Mouse (Mus musculus) lung, postnatal 0 days (tissue): ENCODE results near the gene Arhgap9. TPM values are rescaled to one million over a fixed set of nuclear protein-coding genes. Genes with fewer than 3 reads are reported as not detected.

Source experiments
- ATAC-seq: fragments of 200-750 bp; cut with Nextera tagmentation; 2 replicates; pipeline ENCODE4 v1.8.0; 2017; ENCODE audit warnings: moderate library complexity
- DNase-seq: peaks from one replicate; pipeline ENCODE4 v3.0.0-alpha.2; 2016; ENCODE audit warnings: low spot score
- H3K27ac ChIP-seq: fragments of 300-500 bp; sonication (generic); 2 replicates; pipeline ENCODE4 v1.5.1; 2014; ENCODE audit warnings: antibody characterized with exemption, mild to moderate bottlenecking, low read length, mixed read lengths
- H3K27me3 ChIP-seq: fragments of 300-500 bp; sonication (generic); replicated peaks from 2 replicates; pipeline ENCODE4 v1.6.1; 2014; ENCODE audit warnings: low read length, mixed read lengths; ENCODE audit not compliant: insufficient read depth
- H3K36me3 ChIP-seq: fragments of 300-500 bp; sonication (generic); 2 replicates; pipeline ENCODE4 v1.6.1; 2014; ENCODE audit warnings: low read length, mixed read lengths; ENCODE audit not compliant: insufficient read depth
- H3K4me1 ChIP-seq: fragments of 300-500 bp; sonication (generic); 2 replicates; pipeline ENCODE4 v1.6.1; 2014; ENCODE audit warnings: antibody characterized with exemption, low read depth, low read length, mixed read lengths; ENCODE audit not compliant: insufficient read depth
- H3K4me2 ChIP-seq: fragments of 300-500 bp; sonication (generic); replicated peaks from 2 replicates; pipeline ENCODE4 v1.6.1; 2014; ENCODE audit warnings: low read depth, mild to moderate bottlenecking, low read length, moderate library complexity, mixed read lengths
- H3K4me3 ChIP-seq: fragments of 300-500 bp; sonication (generic); 2 replicates; pipeline ENCODE4 v1.5.1; 2014; ENCODE audit warnings: low read depth, low read length
- H3K9ac ChIP-seq: fragments of 300-500 bp; sonication (generic); replicated peaks from 2 replicates; pipeline ENCODE4 v1.6.1; 2014; ENCODE audit warnings: low read depth, mild to moderate bottlenecking
- H3K9me3 ChIP-seq: fragments of 300-500 bp; sonication (generic); 2 replicates; pipeline ENCODE4 v1.6.1; 2016; ENCODE audit warnings: low read length, mixed read lengths
- CTCF ChIP-seq: IDR thresholded peaks from 2 replicates; pipeline ENCODE4 v1.5.1; 2016; ENCODE audit warnings: antibody characterized with exemption, mild to moderate bottlenecking
- EP300 ChIP-seq: IDR thresholded peaks from 2 replicates; pipeline ENCODE4 v1.6.1; 2016; ENCODE audit warnings: antibody characterized with exemption, mild to moderate bottlenecking, control low read depth
- WGBS: fragments of 180-500 bp; shearing (Covaris S2); extraction: QIAGEN DNeasy Blood & Tissue Kit; methylation state at CpG from one replicate; pipeline ENCODE4 v1.1.7; 2014; 5-methylcytosine and 5-hydroxymethylcytosine counted together
- polyA plus RNA-seq: library from polyadenylated mRNA; unstranded; fragments of >200 nt; fragmentation: Nextera tagmentation; extraction: Ambion mirVana; gene quantifications from 2 replicates; pipeline ENCODE4 v1.2.1, GENCODE M21; 2015

The Arhgap9 gene
- polyA plus RNA-seq, 1 experiment from 2014 or later: 8.5 TPM

GRCm38 (mm10) chr10:127327461-127328145 is 5.8 kb downstream of the Arhgap9 start:
- no peak for DNase-seq
- H3K4me1 ChIP-seq: peaks cover 8% of the 10 kb centered on the region
- no peak overlapping the region for H3K4me2 ChIP-seq
- H3K27ac ChIP-seq: no peak overlapping the region
- TF ChIP-seq EP300: no peak
- no peak for TF ChIP-seq CTCF
- 43% methylated on average over 18 of the region's 18 CpGs for WGBS
- no peak overlapping the region for H3K4me3 ChIP-seq
- no peak for ATAC-seq
- H3K27me3 ChIP-seq: peaks cover 56% of the 10 kb centered on the region
- H3K36me3 ChIP-seq: no peaks in the 10 kb centered on the region
- no peaks in the 10 kb centered on the region for H3K9me3 ChIP-seq
- H3K9ac ChIP-seq: no peak overlapping the region

GRCm38 (mm10) chr10:127330212-127330611 is 8.4 kb downstream of the Arhgap9 start:
- H3K9ac ChIP-seq: no peak overlapping the region
- H3K9me3 ChIP-seq: no peaks in the 10 kb centered on the region
- DNase-seq: no peak
- H3K36me3 ChIP-seq: no peaks in the 10 kb centered on the region
- ATAC-seq: no peak
- no peak overlapping the region for H3K27ac ChIP-seq
- H3K4me2 ChIP-seq: no peak overlapping the region
- H3K27me3 ChIP-seq: peaks cover 38% of the 10 kb centered on the region
- no peak for TF ChIP-seq CTCF
- no peak for TF ChIP-seq EP300
- peaks cover 8% of the 10 kb centered on the region for H3K4me1 ChIP-seq
- no peak overlapping the region for H3K4me3 ChIP-seq
- WGBS: 67% methylated on average over 7 of the region's 7 CpGs

GRCm38 (mm10) chr10:127332211-127332874 is 10.6 kb downstream of the Arhgap9 start:
- ATAC-seq (no peak), DNase-seq (peak; percentile 35)
- H3K9me3 ChIP-seq: no peaks in the 10 kb centered on the region
- no peak overlapping the region for H3K4me3 ChIP-seq
- H3K27me3 ChIP-seq: peaks cover 20% of the 10 kb centered on the region; the same call in 1 of the 2 replicates
- no peaks in the 10 kb centered on the region for H3K4me1 ChIP-seq
- no peak overlapping the region for H3K9ac ChIP-seq
- no peak overlapping the region for H3K27ac ChIP-seq
- H3K36me3 ChIP-seq: no peaks in the 10 kb centered on the region
- WGBS: 54% methylated on average over 31 of the region's 31 CpGs
- H3K4me2 ChIP-seq: no peak overlapping the region
- TF ChIP-seq CTCF (peak; percentile 36; the same call in 1 of the 2 replicates), EP300 (no peak)

GRCm38 (mm10) chr10:127333152-127333551 is 11.4 kb downstream of the Arhgap9 start:
- 67% methylated on average over 5 of the region's 5 CpGs for WGBS
- H3K27me3 ChIP-seq: peaks cover 14% of the 10 kb centered on the region; the same call in 1 of the 2 replicates
- H3K27ac ChIP-seq: no peak overlapping the region
- no peak for DNase-seq
- ATAC-seq: no peak
- no peak overlapping the region for H3K4me3 ChIP-seq
- no peaks in the 10 kb centered on the region for H3K36me3 ChIP-seq
- H3K9me3 ChIP-seq: no peaks in the 10 kb centered on the region
- H3K9ac ChIP-seq: no peak overlapping the region
- TF ChIP-seq CTCF (peak; percentile 47), EP300 (no peak)
- no peak overlapping the region for H3K4me2 ChIP-seq
- no peaks in the 10 kb centered on the region for H3K4me1 ChIP-seq

GRCm38 (mm10) chr10:127335271-127335670 is 13.5 kb downstream of the Arhgap9 start:
- peaks cover 14% of the 10 kb centered on the region; the same call in 1 of the 2 replicates for H3K27me3 ChIP-seq

GRCm38 (mm10) chr10:127336952-127337351 is 15.2 kb downstream of the Arhgap9 start:
- DNase-seq: no peak
- peaks cover 8% of the 10 kb centered on the region for H3K4me1 ChIP-seq
- WGBS: 51% methylated on average over 5 of the region's 5 CpGs

More at GRCm38 (mm10) chr10:127335271-127335670, 13.5 kb downstream of the Arhgap9 start:
- Histone ChIP-seq H3K4me3 (no peak overlapping the region), H3K36me3 (no peaks in the 10 kb centered on the region), H3K9me3 (no peaks in the 10 kb centered on the region), H3K4me2 (no peak overlapping the region), H3K27ac (no peak overlapping the region), H3K4me1 (peaks cover 4% of the 10 kb centered on the region), H3K9ac (no peak overlapping the region)
- DNase-seq: no peak
- 58% methylated on average over 1 of the region's 1 CpGs for WGBS
- ATAC-seq: no peak
- no peak for TF ChIP-seq CTCF
- TF ChIP-seq EP300: no peak

More at GRCm38 (mm10) chr10:127336952-127337351, 15.2 kb downstream of the Arhgap9 start:
- H3K27me3 ChIP-seq: peaks cover 4% of the 10 kb centered on the region; the same call in 1 of the 2 replicates
- H3K9ac ChIP-seq: no peak overlapping the region
- H3K27ac ChIP-seq: no peak overlapping the region
- no peak overlapping the region for H3K4me2 ChIP-seq
- no peak for TF ChIP-seq CTCF
- H3K9me3 ChIP-seq: no peaks in the 10 kb centered on the region
- no peaks in the 10 kb centered on the region for H3K36me3 ChIP-seq
- H3K4me3 ChIP-seq: no peak overlapping the region
- ATAC-seq: no peak
